Mouse (Mus musculus) neural tube, embryonic 13.5 days (tissue): ENCODE results near the gene Sox6. TPM values are rescaled to one million over a fixed set of nuclear protein-coding genes. Genes with fewer than 3 reads are reported as not detected.

Experiments used
- ATAC-seq: fragments of 200-750 bp; cut with Nextera tagmentation; 2 replicates; pipeline ENCODE4 v1.8.0; 2017; ENCODE audit warnings: low read depth, mild to moderate bottlenecking, moderate TSS enrichment, moderate library complexity
- H3K27ac ChIP-seq: fragments of 300-500 bp; sonication (generic); replicated peaks from 2 replicates; pipeline ENCODE4 v1.5.1; 2015; ENCODE audit warnings: moderate library complexity, mild to moderate bottlenecking, inconsistent platforms
- H3K27me3 ChIP-seq: fragments of 300-500 bp; sonication (generic); 2 replicates; pipeline ENCODE4 v1.6.1; 2015; ENCODE audit warnings: mild to moderate bottlenecking, inconsistent platforms
- H3K36me3 ChIP-seq: fragments of 300-500 bp; sonication (generic); 2 replicates; pipeline ENCODE4 v1.6.1; 2015; ENCODE audit warnings: mild to moderate bottlenecking, inconsistent platforms
- H3K4me1 ChIP-seq: fragments of 300-500 bp; sonication (generic); replicated peaks from 2 replicates; pipeline ENCODE4 v1.6.1; 2015; ENCODE audit warnings: inconsistent platforms
- H3K4me2 ChIP-seq: fragments of 300-500 bp; sonication (generic); 2 replicates; pipeline ENCODE4 v1.6.1; 2015; ENCODE audit warnings: inconsistent platforms, mild to moderate bottlenecking, moderate library complexity
- H3K4me3 ChIP-seq: fragments of 300-500 bp; sonication (generic); 2 replicates; pipeline ENCODE4 v1.5.1; 2015; ENCODE audit warnings: mild to moderate bottlenecking, inconsistent platforms
- H3K9ac ChIP-seq: fragments of 300-500 bp; sonication (generic); 2 replicates; pipeline ENCODE4 v1.6.1; 2015; ENCODE audit warnings: moderate library complexity, mild to moderate bottlenecking, inconsistent platforms
- H3K9me3 ChIP-seq: fragments of 300-500 bp; sonication (generic); 2 replicates; pipeline ENCODE4 v1.6.1; 2016; ENCODE audit warnings: inconsistent platforms
- WGBS: fragments of 180-500 bp; shearing (Covaris S2); methylation state at CpG from one replicate; pipeline ENCODE4 v1.1.7; 2015; 5-methylcytosine and 5-hydroxymethylcytosine counted together
- polyA plus RNA-seq: library from polyadenylated mRNA; unstranded; fragments of >200 nt; fragmentation: Nextera tagmentation; extraction: Ambion mirVana; gene quantifications from 2 replicates; pipeline ENCODE4 v1.2.1, GENCODE M21; 2015

Sox6 gene
- polyA plus RNA-seq, 1 experiment from 2014 or later, result 46.1 TPM

GRCm38 (mm10) chr7:115550197-115550804, 488.3 kb downstream of the Sox6 start:
- Histone ChIP-seq H3K9me3 (no peaks in the 10 kb centered on the region), H3K4me3 (no peak overlapping the region), H3K36me3 (no peaks in the 10 kb centered on the region), H3K9ac (no peak overlapping the region), H3K4me2 (no peak overlapping the region), H3K27ac (no peak overlapping the region), H3K4me1 (no peaks in the 10 kb centered on the region), H3K27me3 (no peaks in the 10 kb centered on the region)
- 80% methylated on average over 7 of the region's 7 CpGs for WGBS
- ATAC-seq, result no peak

- Histone ChIP-seq H3K36me3 (no peaks in the 10 kb centered on the region), H3K4me3 (no peak overlapping the region), H3K27ac (no peak overlapping the region), H3K4me2 (no peak overlapping the region), H3K9me3 (no peaks in the 10 kb centered on the region), H3K4me1 (no peaks in the 10 kb centered on the region), H3K27me3 (no peaks in the 10 kb centered on the region), H3K9ac (no peak overlapping the region)
- no peak for ATAC-seq
- 82% methylated on average over 4 of the region's 4 CpGs for WGBS
These were observed 488.9 kb downstream of the Sox6 start for GRCm38 (mm10) chr7:115549670-115550069.

GRCm38 (mm10) chr7:115545585-115546374, 492.8 kb downstream of the Sox6 start:
- H3K9ac ChIP-seq, result no peak overlapping the region
- WGBS, result 92% methylated on average over 4 of the region's 4 CpGs
- H3K4me1 ChIP-seq, result peaks cover 5% of the 10 kb centered on the region
- H3K27me3 ChIP-seq, result no peaks in the 10 kb centered on the region
- H3K4me3 ChIP-seq, result no peak overlapping the region
- H3K27ac ChIP-seq, result no peak overlapping the region
- H3K9me3 ChIP-seq, result no peaks in the 10 kb centered on the region
- ATAC-seq, result no peak
- H3K36me3 ChIP-seq, result peaks cover 4% of the 10 kb centered on the region; the same call in 1 of the 2 replicates
- H3K4me2 ChIP-seq, result no peak overlapping the region

GRCm38 (mm10) chr7:115543596-115543995, 495.0 kb downstream of the Sox6 start:
- 72% methylated on average over 4 of the region's 4 CpGs for WGBS

GRCm38 (mm10) chr7:115540261-115540660, 498.3 kb downstream of the Sox6 start:
- H3K4me1 ChIP-seq, result peaks cover 12% of the 10 kb centered on the region
- H3K9ac ChIP-seq, result no peak overlapping the region
- H3K36me3 ChIP-seq, result peaks cover 4% of the 10 kb centered on the region; the same call in 1 of the 2 replicates
- H3K9me3 ChIP-seq, result no peaks in the 10 kb centered on the region
- no peak overlapping the region for H3K27ac ChIP-seq
- no peaks in the 10 kb centered on the region for H3K27me3 ChIP-seq
- 62% methylated on average over 2 of the region's 2 CpGs for WGBS
- H3K4me3 ChIP-seq, result no peak overlapping the region
- no peak overlapping the region for H3K4me2 ChIP-seq
- no peak for ATAC-seq

More at GRCm38 (mm10) chr7:115543596-115543995, 495.0 kb downstream of the Sox6 start:
- no peak for ATAC-seq
- Histone ChIP-seq H3K4me2 (no peak overlapping the region), H3K4me3 (no peak overlapping the region), H3K9ac (no peak overlapping the region), H3K36me3 (peaks cover 4% of the 10 kb centered on the region; the same call in 1 of the 2 replicates), H3K27ac (no peak overlapping the region), H3K4me1 (peaks cover 5% of the 10 kb centered on the region), H3K9me3 (no peaks in the 10 kb centered on the region), H3K27me3 (no peaks in the 10 kb centered on the region)

- Histone ChIP-seq H3K4me3 (no peak overlapping the region), H3K4me2 (no peak overlapping the region), H3K36me3 (peaks cover 4% of the 10 kb centered on the region; the same call in 1 of the 2 replicates), H3K4me1 (peaks cover 12% of the 10 kb centered on the region), H3K9me3 (no peaks in the 10 kb centered on the region), H3K9ac (no peak overlapping the region), H3K27me3 (no peaks in the 10 kb centered on the region), H3K27ac (no peak overlapping the region)
- 77% methylated on average over 9 of the region's 9 CpGs for WGBS
- ATAC-seq, result no peak
These were observed 499.6 kb downstream of the Sox6 start for GRCm38 (mm10) chr7:115539003-115539402.

- no peak for ATAC-seq
- Histone ChIP-seq H3K4me2 (no peak overlapping the region), H3K27ac (no peak overlapping the region), H3K27me3 (no peaks in the 10 kb centered on the region), H3K36me3 (peaks cover 4% of the 10 kb centered on the region; the same call in 1 of the 2 replicates), H3K4me1 (peaks cover 12% of the 10 kb centered on the region), H3K9me3 (no peaks in the 10 kb centered on the region), H3K9ac (no peak overlapping the region), H3K4me3 (no peak overlapping the region)
- WGBS, result 61% methylated on average over 3 of the region's 3 CpGs
These were observed 501.0 kb downstream of the Sox6 start for GRCm38 (mm10) chr7:115537636-115538035.

GRCm38 (mm10) chr7:115536521-115536920, 502.1 kb downstream of the Sox6 start:
- Histone ChIP-seq H3K9ac (no peak overlapping the region), H3K4me1 (peaks cover 7% of the 10 kb centered on the region), H3K4me3 (no peak overlapping the region), H3K9me3 (no peaks in the 10 kb centered on the region), H3K27me3 (no peaks in the 10 kb centered on the region), H3K4me2 (no peak overlapping the region), H3K27ac (no peak overlapping the region), H3K36me3 (peaks cover 3% of the 10 kb centered on the region; the same call in 1 of the 2 replicates)
- no peak for ATAC-seq
- WGBS, result 70% methylated on average over 3 of the region's 3 CpGs

GRCm38 (mm10) chr7:115531875-115532274, 506.7 kb downstream of the Sox6 start:
- Histone ChIP-seq H3K9ac (no peak overlapping the region), H3K36me3 (no peaks in the 10 kb centered on the region), H3K4me1 (peaks cover 7% of the 10 kb centered on the region), H3K4me3 (no peak overlapping the region), H3K9me3 (no peaks in the 10 kb centered on the region), H3K27me3 (no peaks in the 10 kb centered on the region), H3K4me2 (no peak overlapping the region), H3K27ac (no peak overlapping the region)
- 71% methylated on average over 1 of the region's 1 CpGs for WGBS
- ATAC-seq, result no peak

GRCm38 (mm10) chr7:115531217-115531616, 507.4 kb downstream of the Sox6 start:
- Histone ChIP-seq H3K9me3 (no peaks in the 10 kb centered on the region), H3K4me3 (no peak overlapping the region), H3K27me3 (no peaks in the 10 kb centered on the region), H3K9ac (no peak overlapping the region), H3K4me1 (peaks cover 4% of the 10 kb centered on the region), H3K4me2 (no peak overlapping the region), H3K36me3 (no peaks in the 10 kb centered on the region), H3K27ac (no peak overlapping the region)
- WGBS, result 82% methylated on average over 2 of the region's 2 CpGs
- ATAC-seq, result no peak

- Histone ChIP-seq H3K4me2 (no peak overlapping the region), H3K27me3 (no peaks in the 10 kb centered on the region), H3K27ac (no peak overlapping the region), H3K4me1 (peaks cover 6% of the 10 kb centered on the region), H3K9me3 (no peaks in the 10 kb centered on the region), H3K4me3 (no peak overlapping the region), H3K9ac (no peak overlapping the region), H3K36me3 (no peaks in the 10 kb centered on the region)
- WGBS, result 92% methylated on average over 1 of the region's 1 CpGs
- ATAC-seq, result no peak
These were observed 520.9 kb downstream of the Sox6 start for GRCm38 (mm10) chr7:115517701-115518100.

- Histone ChIP-seq H3K27me3 (no peaks in the 10 kb centered on the region), H3K9ac (no peak overlapping the region), H3K36me3 (no peaks in the 10 kb centered on the region), H3K4me3 (no peak overlapping the region), H3K4me2 (no peak overlapping the region), H3K27ac (no peak overlapping the region), H3K4me1 (peaks cover 20% of the 10 kb centered on the region), H3K9me3 (no peaks in the 10 kb centered on the region)
- ATAC-seq, result no peak
- WGBS, result 36% methylated on average over 8 of the region's 8 CpGs
These were observed 524.9 kb downstream of the Sox6 start for GRCm38 (mm10) chr7:115513681-115514080.
